Mouse (Mus musculus) embryonic fibroblast, embryonic 13.5 days (primary cell): ENCODE data around the gene Mtor.

Source experiments
- CTCF ChIP-seq: IDR thresholded peaks from 2 replicates; pipeline ENCODE4 v1.5.1; 2011; ENCODE audit warnings: mild to moderate bottlenecking, control low read depth, low read length, moderate library complexity, borderline replicate concordance; ENCODE audit not compliant: insufficient read depth
- POLR2A ChIP-seq: IDR thresholded peaks from 2 replicates; pipeline ENCODE4 v1.6.1; 2011; ENCODE audit warnings: low read depth, mild to moderate bottlenecking, control low read depth, low read length, moderate library complexity

GRCm38 (mm10) chr4:148472436-148473174 lies 24.2 kb downstream of the Mtor start:
- TF ChIP-seq CTCF, result no peak
- no peak for TF ChIP-seq POLR2A
